Mouse (Mus musculus): ENCODE measurements around the gene Wnt9a.
"Not testable (repeated sequence)": the region's sequence is repeated elsewhere in the genome, so short reads cannot be mapped to it uniquely, and the experiment has no call there.

Gene Wnt9a

DNA sequence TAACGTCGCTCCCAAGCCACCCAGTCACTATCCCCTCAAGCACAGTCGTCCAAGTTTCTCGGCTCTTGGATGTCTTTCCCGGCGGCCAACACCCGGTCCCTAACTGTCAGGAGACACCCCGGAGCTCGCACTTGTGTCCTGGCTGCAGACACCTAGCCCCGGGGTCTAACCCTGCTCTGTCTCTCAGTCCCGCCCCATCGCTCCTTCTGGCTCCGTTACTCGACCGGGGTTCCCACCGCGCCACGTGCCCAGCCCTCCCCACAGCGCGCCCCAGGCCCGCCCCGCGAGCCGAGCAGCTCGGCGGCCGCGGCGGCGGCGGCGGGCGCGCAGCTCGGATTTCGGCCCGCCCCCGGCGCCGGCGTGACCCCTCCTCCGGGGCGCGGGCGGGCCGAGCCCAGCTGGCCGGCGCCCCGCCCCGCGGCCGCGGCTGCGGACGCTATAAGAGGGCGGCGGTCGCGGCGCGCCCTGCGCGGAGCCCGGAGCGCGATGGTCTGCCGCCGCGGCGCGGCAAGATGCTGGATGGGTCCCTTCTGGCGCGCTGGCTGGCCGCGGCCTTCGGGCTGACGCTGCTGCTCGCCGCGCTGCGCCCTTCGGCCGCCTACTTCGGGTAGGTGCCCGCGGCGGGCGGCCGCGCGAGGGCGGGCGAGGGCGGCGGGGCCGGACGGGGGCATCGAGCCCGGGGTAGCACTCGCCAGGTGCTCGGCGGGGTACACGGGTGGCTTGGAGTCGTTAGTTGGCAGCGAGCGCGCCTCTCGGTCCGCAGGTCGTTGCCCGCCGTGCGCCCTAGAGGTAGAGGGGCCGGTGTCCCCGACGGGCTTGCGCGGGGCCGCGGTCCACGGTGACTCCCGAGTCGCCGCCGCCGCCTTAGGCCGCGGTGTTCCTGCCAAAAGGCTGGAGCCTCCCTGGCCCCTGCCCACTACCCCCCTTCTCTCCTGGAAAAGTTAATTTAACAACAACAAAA, at the start of gene Wnt9a:
Gene Wnt9a, plus strand, starts transcription at position 468 of the 961 bp plus-strand sequence.
- no peak for DNase-seq

GRCm38 (mm10) chr11:59259647-59260046, 47.1 kb upstream of the Wnt9a start:
- no peak for DNase-seq

DNA sequence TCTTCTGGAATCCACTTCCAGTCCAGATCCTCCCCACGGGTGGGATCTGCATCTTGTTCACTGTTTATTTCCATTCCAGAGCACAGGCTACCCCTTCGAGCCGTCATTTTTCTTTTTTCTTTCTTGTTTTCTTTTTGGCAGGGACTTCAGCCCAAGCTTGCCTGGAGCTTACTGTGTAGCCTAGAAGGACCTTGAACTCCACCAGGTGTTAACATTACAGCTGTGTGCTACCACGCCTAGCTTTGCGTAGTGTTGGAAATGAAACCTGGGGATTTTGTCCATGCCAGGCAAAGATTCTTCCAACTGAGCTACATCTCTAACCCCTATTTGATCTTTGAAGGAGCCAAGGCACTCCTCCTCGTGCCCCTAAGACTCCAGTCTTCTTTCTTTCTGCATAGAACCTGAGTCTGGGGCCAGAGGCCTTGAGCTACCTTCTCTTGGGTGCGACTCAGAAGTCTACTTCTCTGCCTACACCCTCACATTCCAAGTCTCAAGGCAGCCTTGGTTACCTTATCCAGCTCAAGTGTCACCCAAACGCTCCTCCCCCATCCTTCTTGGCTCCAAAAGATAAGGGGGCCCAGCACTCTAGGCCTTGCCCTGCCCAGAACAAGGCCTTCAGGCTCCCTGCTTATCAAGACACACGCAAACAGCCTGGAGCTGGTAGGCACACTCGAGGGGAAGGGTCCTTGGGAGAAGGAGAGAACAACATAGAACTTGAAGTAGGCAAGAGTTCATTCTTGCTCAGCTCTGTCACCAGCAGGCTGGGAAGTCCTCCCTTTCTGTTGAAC, 45.8 kb upstream of the Wnt9a start:
- DNase-seq, result no peak

DNA sequence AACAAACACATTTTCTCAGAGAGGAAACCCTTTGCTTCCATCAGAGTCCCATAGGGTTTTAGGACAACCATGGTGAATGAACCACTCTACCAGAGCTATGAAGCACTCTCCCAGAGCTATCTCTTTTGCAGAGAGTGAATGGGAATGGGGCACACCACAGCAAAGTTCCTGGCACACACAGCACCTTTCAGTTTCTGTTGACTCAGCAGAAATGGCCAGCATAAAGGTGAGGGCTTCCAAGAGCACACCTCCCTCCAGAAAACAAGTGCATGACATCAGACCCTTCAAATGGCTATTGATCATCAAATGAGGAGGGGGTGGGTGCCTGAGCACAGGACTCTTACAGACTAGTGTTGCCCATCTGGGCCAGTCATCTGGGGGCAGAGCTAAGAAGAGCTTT, 44.4 kb upstream of the Wnt9a start:
- no peak for DNase-seq

DNA sequence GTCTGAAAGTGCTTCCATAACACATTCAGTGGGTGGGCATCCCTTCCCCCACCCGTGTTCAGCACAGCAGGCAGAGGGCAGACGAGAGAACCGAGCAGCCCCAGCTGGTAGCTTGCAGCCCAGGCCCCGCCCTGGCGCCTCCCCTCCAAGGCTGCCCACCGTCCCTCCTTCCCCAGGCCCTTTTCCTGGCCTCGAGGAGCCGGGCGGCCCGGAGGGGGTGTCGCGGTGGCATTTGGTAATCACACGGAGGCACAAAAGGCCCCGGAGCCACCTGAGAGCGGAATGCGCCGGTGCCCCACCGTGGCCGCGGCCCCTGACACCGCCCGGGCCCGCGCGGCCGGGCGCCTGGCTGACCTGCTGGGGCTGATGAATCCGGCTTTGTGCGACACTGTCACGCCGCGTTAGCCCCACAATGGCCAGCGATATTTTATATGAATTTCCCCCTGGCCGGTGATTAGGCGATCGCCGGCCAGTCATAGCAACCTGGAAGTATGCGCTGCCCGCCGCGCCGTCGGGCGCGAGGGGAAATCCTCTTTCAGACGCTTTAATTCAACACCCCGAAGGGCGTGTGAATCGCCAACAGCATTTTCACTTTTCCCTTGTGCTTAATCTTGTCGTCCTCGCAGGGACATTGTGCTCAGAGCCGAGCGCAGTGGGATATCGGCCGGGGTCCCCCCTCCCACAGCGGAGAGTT, 42.7 kb upstream of the Wnt9a start:
- DNase-seq, result peak; percentile 53

DNA sequence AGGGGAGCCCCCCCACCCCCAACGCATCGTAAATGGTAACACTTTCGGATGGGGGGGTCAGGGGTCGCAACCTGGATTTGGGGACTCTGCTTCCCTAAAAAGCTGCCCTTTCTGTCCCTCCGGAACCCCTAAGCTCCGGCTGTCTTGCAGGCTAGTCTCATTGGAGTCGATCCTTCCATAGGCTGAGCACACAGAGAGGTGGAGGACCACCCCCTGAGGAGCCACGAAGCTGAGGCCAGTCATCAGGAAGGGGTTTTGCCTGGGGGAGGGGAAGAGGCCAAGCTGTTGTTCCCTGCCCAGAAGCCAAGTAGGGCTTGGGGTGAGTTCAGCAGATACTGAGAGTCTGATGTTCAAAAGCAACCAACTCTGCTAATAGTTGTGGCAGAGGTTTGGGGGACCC, 42.1 kb upstream of the Wnt9a start:
- DNase-seq, result no peak

DNA sequence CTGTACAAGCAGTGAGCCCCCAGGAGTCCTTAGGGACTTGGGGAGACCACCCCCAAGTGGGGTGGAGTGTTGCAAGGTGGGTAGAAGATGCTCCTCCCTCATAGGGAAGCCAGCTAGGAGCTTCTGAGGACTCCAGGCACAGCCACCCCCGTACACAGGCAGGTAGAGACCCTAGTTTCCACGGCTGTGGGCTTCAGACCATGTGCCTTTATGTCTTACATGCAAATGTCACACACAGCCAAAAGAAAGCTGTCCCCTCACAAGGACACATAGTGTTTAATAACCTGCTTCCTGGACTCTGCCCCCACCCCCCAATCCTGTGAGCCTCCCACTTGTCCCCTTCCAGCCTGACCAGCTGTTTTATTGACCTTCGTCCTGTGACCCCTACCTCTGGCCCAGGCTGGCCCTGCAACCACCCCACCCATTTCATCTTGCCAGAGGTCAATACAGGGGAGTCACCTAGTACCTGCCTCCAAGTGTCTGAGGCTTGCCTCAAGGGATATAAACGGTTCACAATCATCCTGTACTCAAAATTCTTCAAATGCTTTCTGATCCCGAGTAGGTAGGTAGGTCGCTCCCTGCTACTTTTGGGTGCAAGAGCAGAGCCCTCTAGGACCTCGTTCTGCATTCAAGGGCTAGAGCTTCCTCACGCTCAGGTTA, 41.4 kb upstream of the Wnt9a start:
- DNase-seq, result no peak

DNA sequence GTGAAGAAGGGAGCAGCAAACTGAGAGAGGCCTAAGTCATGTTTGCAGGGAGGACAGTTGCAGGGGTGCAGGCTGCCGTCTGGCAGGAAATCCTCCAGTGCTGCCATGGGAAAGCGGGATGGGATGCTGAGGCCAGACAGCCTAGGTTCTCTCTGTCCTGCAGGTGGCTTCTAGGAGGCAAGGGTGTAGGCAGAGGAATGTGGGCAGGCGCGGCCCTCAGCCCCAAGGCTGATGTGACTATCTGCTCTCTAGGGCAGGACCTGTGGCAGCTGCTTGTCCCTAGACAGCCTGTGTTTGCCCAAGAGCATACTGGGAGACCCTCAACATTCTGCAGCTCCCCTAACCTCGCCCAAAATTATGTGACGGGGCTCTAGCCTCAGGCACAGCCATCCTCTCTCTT, 40.0 kb upstream of the Wnt9a start:
- no peak for DNase-seq

DNA sequence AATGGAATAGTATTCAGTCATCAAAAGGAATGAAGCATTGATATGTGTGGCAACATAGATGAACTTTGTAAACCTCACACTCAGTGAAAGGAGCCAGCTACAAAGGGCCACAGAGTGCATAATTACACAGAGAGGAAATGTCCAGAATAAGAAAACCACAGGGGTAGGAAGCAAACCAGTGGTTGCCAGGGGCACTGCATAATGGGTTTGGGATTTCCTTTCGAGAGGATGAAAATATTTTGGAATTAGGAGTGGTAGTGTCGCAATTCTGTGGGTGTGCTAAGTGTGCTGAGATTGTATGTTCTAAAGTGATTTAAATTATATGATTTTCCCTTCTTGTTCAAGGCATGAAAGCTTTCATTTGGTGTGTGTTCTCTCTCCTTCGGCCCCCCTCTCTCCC, 32.5 kb upstream of the Wnt9a start:
- DNase-seq, result no peak

GRCm38 (mm10) chr11:59276877-59277276, 29.9 kb upstream of the Wnt9a start:
- DNase-seq, result no peak

DNA sequence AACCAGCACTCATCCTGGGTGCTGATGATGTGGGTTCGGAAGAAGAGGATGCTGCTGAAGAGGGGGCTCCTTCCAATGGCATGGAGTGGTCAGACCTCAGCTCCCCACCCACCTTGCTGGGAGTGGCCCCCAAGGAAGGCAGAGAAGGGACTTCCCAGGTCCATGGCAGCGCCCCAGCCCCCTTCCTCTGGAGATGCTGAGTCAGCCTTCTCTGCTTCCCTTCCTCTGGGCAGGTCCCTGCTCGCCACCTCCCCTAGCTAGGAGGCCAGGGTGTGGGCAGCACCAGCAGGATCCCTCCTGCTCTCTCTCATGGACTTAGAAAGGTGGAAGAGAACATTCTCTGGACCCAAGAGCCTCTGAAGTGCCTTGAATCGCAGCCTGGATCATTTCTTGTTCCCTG, 28.7 kb upstream of the Wnt9a start:
- DNase-seq, result no peak

- DNase-seq, result no peak
Observed at GRCm38 (mm10) chr11:59282111-59282510, 24.6 kb upstream of the Wnt9a start.

DNA sequence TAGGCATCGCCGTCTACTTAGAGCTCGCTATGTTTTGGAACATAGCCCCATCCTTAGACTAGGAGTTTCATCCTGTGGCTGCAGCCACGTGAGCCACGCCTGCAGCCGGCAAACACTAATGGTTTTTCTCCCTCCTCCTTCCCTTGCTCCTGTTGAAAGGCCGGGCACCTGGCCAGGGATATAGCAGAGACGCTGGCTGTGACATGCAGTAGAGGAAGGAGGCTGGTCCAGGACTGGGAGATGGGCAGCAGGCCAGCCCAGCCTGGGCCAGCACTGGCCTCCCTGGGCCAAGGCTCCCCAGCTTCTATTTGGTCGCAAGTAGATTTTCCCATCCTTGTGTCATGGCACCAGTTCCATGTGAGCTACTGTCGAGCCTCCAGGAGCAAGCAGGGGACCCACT, 23.8 kb upstream of the Wnt9a start:
- peak; percentile 34 for DNase-seq

DNA sequence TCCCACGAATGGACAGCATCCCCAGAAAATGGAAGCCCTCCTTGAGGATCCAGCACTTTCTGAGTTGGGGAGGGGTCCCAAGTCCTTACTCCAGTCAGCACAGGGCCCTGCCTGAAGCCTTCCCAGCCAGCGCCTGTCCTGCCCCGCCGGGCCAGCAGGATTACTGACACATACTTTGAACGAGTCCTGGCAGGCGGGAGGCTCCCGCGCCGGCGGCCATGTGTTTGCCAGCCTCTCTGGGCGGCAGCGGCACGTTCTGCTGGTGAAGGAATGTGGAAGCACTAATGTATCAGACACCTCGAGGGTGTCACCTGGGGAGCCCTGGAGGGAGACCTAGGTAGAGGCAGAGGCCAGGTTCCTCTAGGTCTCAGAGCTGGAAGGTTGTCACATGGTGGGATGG, 22.6 kb upstream of the Wnt9a start:
- DNase-seq, result no peak

- DNase-seq, result no peak
Observed at GRCm38 (mm10) chr11:59289706-59290105, 17.0 kb upstream of the Wnt9a start.

GRCm38 (mm10) chr11:59290702-59291303, 15.9 kb upstream of the Wnt9a start, which contains the start of gene Wnt3a:
TSS of gene Wnt3a (minus strand) at chr11:59290752.
- DNase-seq, result no peak

DNA sequence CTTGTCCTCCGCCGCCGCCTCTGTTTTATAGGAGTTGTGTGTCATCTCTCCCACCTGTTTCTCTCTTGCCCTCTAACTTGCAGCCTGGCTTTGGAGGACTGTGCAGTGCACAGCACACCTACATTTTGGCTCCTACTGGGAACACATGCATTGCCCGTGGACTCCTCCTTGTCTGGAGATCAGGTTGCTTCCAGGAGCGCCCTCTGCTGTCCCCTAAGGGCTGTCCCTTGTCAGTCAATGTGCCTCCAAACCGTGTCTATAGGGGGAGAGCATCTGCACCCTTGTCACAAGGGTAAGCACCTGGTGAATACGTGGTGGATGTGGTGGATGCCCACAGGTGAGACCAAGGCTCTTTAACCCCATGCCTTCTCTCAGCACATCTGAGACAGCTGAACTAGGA, 13.1 kb upstream of the Wnt9a start:
- DNase-seq, result peak; percentile 55

GRCm38 (mm10) chr11:59297941-59298340, 8.8 kb upstream of the Wnt9a start:
- DNase-seq, result peak; percentile 69

- no peak for DNase-seq
Observed at GRCm38 (mm10) chr11:59300185-59300584, 6.5 kb upstream of the Wnt9a start.

DNA sequence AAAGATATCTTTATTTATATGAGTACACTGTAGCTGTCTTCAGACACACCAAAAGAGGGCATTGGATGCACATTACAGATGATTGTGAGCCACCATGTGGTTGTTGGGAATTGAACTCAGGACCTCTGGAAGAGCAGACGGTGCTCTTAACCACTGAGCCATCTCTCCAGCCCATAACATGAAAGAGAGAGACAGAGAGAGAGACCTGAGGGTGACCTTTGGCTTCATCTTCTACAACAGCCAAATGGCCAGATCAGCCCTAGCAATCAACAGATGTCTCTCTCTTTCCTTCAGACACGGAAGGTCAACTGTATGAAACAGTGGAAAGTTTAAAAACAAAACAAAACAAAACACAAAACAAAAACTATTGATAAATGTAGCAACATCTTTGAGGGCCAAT, 5.7 kb upstream of the Wnt9a start:
- DNase-seq, result not testable (repeated sequence)

- peak; percentile 83 for DNase-seq
Observed at GRCm38 (mm10) chr11:59302700-59303569, 3.8 kb upstream of the Wnt9a start.

All from right cerebral cortex, postnatal 14 days (tissue).